In the genomic region with DNA sequence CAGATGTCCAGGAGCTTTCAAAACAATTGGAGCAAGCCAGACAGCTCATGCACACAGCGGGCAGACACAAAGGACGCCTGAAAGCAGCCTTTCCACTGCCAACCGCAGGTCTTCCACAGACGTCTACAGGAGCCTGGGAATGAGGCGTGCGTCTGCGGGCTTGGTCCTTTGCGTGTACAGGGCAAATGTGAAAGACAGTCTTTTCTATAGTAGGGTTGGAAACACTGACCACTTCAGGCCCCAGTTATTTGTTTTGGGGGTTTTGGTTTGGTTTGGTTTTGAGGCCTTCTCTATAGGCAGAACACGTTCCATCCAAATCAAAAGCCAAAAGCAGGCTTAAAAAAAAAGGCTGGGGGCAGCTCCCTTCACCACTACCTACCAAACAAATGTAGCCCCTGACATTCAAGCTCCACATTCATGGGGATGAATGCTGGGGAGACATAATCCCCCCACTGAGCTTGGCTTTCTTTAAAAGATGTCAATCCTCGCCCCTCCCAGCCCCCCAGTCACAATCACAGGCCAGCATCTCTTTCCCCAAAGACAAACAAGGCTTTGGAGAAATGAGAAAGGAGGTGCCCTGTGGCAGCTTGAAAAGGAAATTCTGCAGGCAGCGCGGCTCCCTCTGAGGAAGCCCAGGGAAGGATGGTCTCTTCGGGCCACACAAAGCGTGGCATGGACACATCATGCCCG, we compare ENCODE assay signal across 13 mouse cellular contexts.
DNase-seq lines count a peak whose midpoint lies in the region; ATAC-seq lines count a peak whose summit lies in the region.
"Had no signal": no experiment of that assay in that cellular context is flagged by ENCODE, and none has a peak within 500 bp of the region (broad histone marks: within the 10 kb centered on the region; RNA-seq: fewer than 3 reads in every experiment).

No protein-coding gene starts in this region.

- 39% methylated on average over 15 of the region's 15 CpGs for WGBS in hindbrain, embryonic 10.5 days
- WGBS in midbrain, embryonic 13.5 days, result 6% methylated on average over 15 of the region's 15 CpGs

- ATAC-seq in midbrain, embryonic 13.5 days, result peak; percentile 87
- no peak for ATAC-seq in erythroid progenitor cell, adult 5-6 weeks (replicated peaks; ENCODE audit: low FRiP score, poor library complexity, severe bottlenecking)
- no peak for ATAC-seq in megakaryocyte, adult 5-6 weeks (ENCODE audit: poor library complexity, severe bottlenecking)
- ATAC-seq: intestine, embryonic 16.5 days had no signal

- peak; percentile 29 for DNase-seq in right cerebral cortex, postnatal 4 days
- DNase-seq in right cerebral cortex, postnatal 14 days, result no peak
- DNase-seq in hindbrain, embryonic 10.5 days (ENCODE audit: low spot score), result peak; percentile 57
- DNase-seq in thymus, adult 18-20 months, result no peak
- DNase-seq: cerebellum, adult 18-20 months; liver, embryonic 13.5 days; lung, postnatal 14 days had no signal

- no peaks in the 10 kb centered on the region for H3K9me3 ChIP-seq in hindbrain, embryonic 10.5 days
- H3K9me3 ChIP-seq in midbrain, embryonic 13.5 days, result no peaks in the 10 kb centered on the region
- H3K9me3 ChIP-seq: G1E; heart, embryonic 15.5 days; liver, embryonic 13.5 days had no signal

- no peaks in the 10 kb centered on the region for H3K36me3 ChIP-seq in hindbrain, embryonic 10.5 days
- no peaks in the 10 kb centered on the region for H3K36me3 ChIP-seq in midbrain, embryonic 13.5 days
- H3K36me3 ChIP-seq: G1E; heart, embryonic 15.5 days; liver, embryonic 13.5 days had no signal

- peaks cover 45% of the 10 kb centered on the region for H3K27me3 ChIP-seq in hindbrain, embryonic 10.5 days (ENCODE audit: insufficient read depth, poor library complexity, severe bottlenecking)
- H3K27me3 ChIP-seq in midbrain, embryonic 13.5 days, result no peaks in the 10 kb centered on the region
- H3K27me3 ChIP-seq: heart, embryonic 15.5 days; liver, embryonic 13.5 days had no signal

- H3K9ac ChIP-seq in midbrain, embryonic 13.5 days (replicated peaks), result no peak overlapping the region
- H3K9ac ChIP-seq: heart, embryonic 15.5 days; liver, embryonic 13.5 days had no signal

- H3K4me2 ChIP-seq in midbrain, embryonic 13.5 days (replicated peaks), result 0 out of 2 replicates have a peak overlapping the region, but pooled peaks have one; percentile 15
- H3K4me2 ChIP-seq: heart, embryonic 15.5 days; liver, embryonic 13.5 days had no signal

- H3K27ac ChIP-seq in hindbrain, embryonic 10.5 days, result peak overlapping the region; percentile 84
- H3K27ac ChIP-seq in midbrain, embryonic 13.5 days, result peak overlapping the region; percentile 74
- H3K27ac ChIP-seq: heart, embryonic 15.5 days; liver, embryonic 13.5 days had no signal

- no peak overlapping the region for H3K4me3 ChIP-seq in hindbrain, embryonic 10.5 days
- no peak overlapping the region for H3K4me3 ChIP-seq in midbrain, embryonic 13.5 days (replicated peaks)
- H3K4me3 ChIP-seq: heart, embryonic 15.5 days; liver, embryonic 13.5 days had no signal

- peaks cover 39% of the 10 kb centered on the region for H3K4me1 ChIP-seq in hindbrain, embryonic 10.5 days (replicated peaks)
- peaks cover 38% of the 10 kb centered on the region for H3K4me1 ChIP-seq in midbrain, embryonic 13.5 days (replicated peaks)

Comparison
In these comparisons a context has a peak if more than half of its experiments do, and no peak if none do; other contexts are left out.
1. DNase-seq: peak in right cerebral cortex, postnatal 4 days (single experiment) and hindbrain, embryonic 10.5 days (single experiment); none in right cerebral cortex, postnatal 14 days (single experiment) and thymus, adult 18-20 months (0 of 2).